Comparison of ENCODE assay signal across 8 mouse cellular contexts in genomic region chr14:25565344-25566088, GRCm38 (mm10).
DNase-seq lines count a peak whose midpoint lies in the region; ATAC-seq and TF ChIP-seq lines count a peak whose summit lies in the region.

No protein-coding gene starts in this region.

- H3K4me3 ChIP-seq in embryonic facial prominence, embryonic 12.5 days: no peak overlapping the region
- H3K4me3 ChIP-seq in heart, adult 2 months: no peak overlapping the region
- H3K4me3 ChIP-seq in kidney, adult 2 months (ENCODE audit: insufficient read depth, low read depth, low read length): no peak overlapping the region
- no peak overlapping the region for H3K4me3 ChIP-seq in limb, embryonic 11.5 days (ENCODE audit: low read depth, low read length)
- H3K4me3 ChIP-seq in midbrain, embryonic 14.5 days (replicated peaks; ENCODE audit: low read depth, low read length): no peak overlapping the region

- peak; percentile 91 for TF ChIP-seq EP300 in heart, adult 2 months (IDR thresholded peaks at IDR 0.05; ENCODE audit: insufficient read depth, low read depth, low read length)

- no peaks in the 10 kb centered on the region for H3K27me3 ChIP-seq in embryonic facial prominence, embryonic 12.5 days
- no peaks in the 10 kb centered on the region for H3K27me3 ChIP-seq in heart, adult 2 months (ENCODE audit: control insufficient read depth, insufficient read depth, low read length)
- no peaks in the 10 kb centered on the region for H3K27me3 ChIP-seq in kidney, adult 2 months (replicated peaks; ENCODE audit: control insufficient read depth, insufficient read depth, low read length)
- no peaks in the 10 kb centered on the region for H3K27me3 ChIP-seq in limb, embryonic 11.5 days (ENCODE audit: control insufficient read depth, insufficient read depth, low read length)
- no peaks in the 10 kb centered on the region for H3K27me3 ChIP-seq in midbrain, embryonic 14.5 days (ENCODE audit: control insufficient read depth, insufficient read depth, low read length)

- intact Hi-C loops in heart, adult 2 months (cut with DNase I): loop anchor here (1.0 to 10.0 kb wide), 8 partner anchors 39 to 788 kb away; no protein-coding TSS in a partner anchor

- no peak overlapping the region for H3K9ac ChIP-seq in embryonic facial prominence, embryonic 12.5 days
- H3K9ac ChIP-seq in heart, adult 2 months (ENCODE audit: low read depth, low read length): no peak overlapping the region
- H3K9ac ChIP-seq in limb, embryonic 11.5 days (ENCODE audit: low read length): no peak overlapping the region
- H3K9ac ChIP-seq in midbrain, embryonic 14.5 days (replicated peaks; ENCODE audit: low read length): no peak overlapping the region

- no peak for TF ChIP-seq POLR2A in heart, adult 2 months (IDR thresholded peaks at IDR 0.05; ENCODE audit: insufficient read depth, low read depth, low read length)
- TF ChIP-seq POLR2A in kidney, adult 2 months (IDR thresholded peaks at IDR 0.05; ENCODE audit: low read depth, low read length): no peak

- peaks cover 42% of the 10 kb centered on the region for H3K4me1 ChIP-seq in embryonic facial prominence, embryonic 12.5 days
- peaks cover 26% of the 10 kb centered on the region for H3K4me1 ChIP-seq in heart, adult 2 months (ENCODE audit: control insufficient read depth, insufficient read depth, low read length)
- H3K4me1 ChIP-seq in kidney, adult 2 months (ENCODE audit: control insufficient read depth, insufficient read depth, low read length): peaks cover 7% of the 10 kb centered on the region
- peaks cover 30% of the 10 kb centered on the region for H3K4me1 ChIP-seq in limb, embryonic 11.5 days (ENCODE audit: control insufficient read depth, insufficient read depth, low read length)
- H3K4me1 ChIP-seq in midbrain, embryonic 14.5 days (ENCODE audit: control insufficient read depth, insufficient read depth, low read length): peaks cover 31% of the 10 kb centered on the region

- H3K27ac ChIP-seq in embryonic facial prominence, embryonic 12.5 days: peak overlapping the region; percentile 74
- peak overlapping the region; percentile 3; the same call in 1 of the 2 replicates for H3K27ac ChIP-seq in heart, adult 2 months
- H3K27ac ChIP-seq in kidney, adult 2 months (ENCODE audit: insufficient read depth, low read depth, low read length): no peak overlapping the region
- no peak overlapping the region for H3K27ac ChIP-seq in limb, embryonic 11.5 days (replicated peaks; ENCODE audit: low read depth, low read length)
- peak overlapping the region; percentile 72 for H3K27ac ChIP-seq in midbrain, embryonic 14.5 days (replicated peaks; ENCODE audit: low read depth, low read length)

- H3K9me3 ChIP-seq in embryonic facial prominence, embryonic 12.5 days: no peaks in the 10 kb centered on the region
- no peaks in the 10 kb centered on the region for H3K9me3 ChIP-seq in limb, embryonic 11.5 days (ENCODE audit: control insufficient read depth, low read length)
- H3K9me3 ChIP-seq in midbrain, embryonic 14.5 days (ENCODE audit: control insufficient read depth, low read length): no peaks in the 10 kb centered on the region

- ATAC-seq in embryonic facial prominence, embryonic 12.5 days (ENCODE audit: insufficient number of reproducible peaks, insufficient read depth, low FRiP score, low TSS enrichment): 0 out of 2 replicates have a peak, but pooled peaks have one; percentile 42
- ATAC-seq in limb, embryonic 11.5 days (ENCODE audit: insufficient number of reproducible peaks, low FRiP score, low TSS enrichment, low read depth): no peak
- ATAC-seq in midbrain, embryonic 14.5 days (ENCODE audit: low FRiP score, low TSS enrichment): peak; percentile 49; the same call in 1 of the 2 replicates

- WGBS in embryonic facial prominence, embryonic 12.5 days: 29% methylated on average over 11 of the region's 11 CpGs
- 11% methylated on average over 11 of the region's 11 CpGs for WGBS in heart, adult 2 months
- WGBS in kidney, adult 2 months: 13% methylated on average over 11 of the region's 11 CpGs
- WGBS in limb, embryonic 11.5 days: 31% methylated on average over 11 of the region's 11 CpGs
- WGBS in midbrain, embryonic 14.5 days: 22% methylated on average over 11 of the region's 11 CpGs

- TF ChIP-seq CTCF in heart, adult 2 months (IDR thresholded peaks at IDR 0.05): peak; percentile 100; the same call in 1 of the 2 replicates
- TF ChIP-seq CTCF in kidney, adult 2 months (conservative IDR thresholded peaks at IDR 0.05; ENCODE audit: insufficient read depth, insufficient read length, low read depth, low read length): peak; percentile 94

- H3K79me2 ChIP-seq in heart, adult 2 months (replicated peaks; ENCODE audit: control insufficient read depth, insufficient read depth, low read length): no peaks in the 10 kb centered on the region; the same call in 1 of the 2 replicates

- H3K4me2 ChIP-seq in embryonic facial prominence, embryonic 12.5 days (replicated peaks): no peak overlapping the region
- no peak overlapping the region for H3K4me2 ChIP-seq in limb, embryonic 11.5 days (ENCODE audit: low read depth, severe bottlenecking)
- H3K4me2 ChIP-seq in midbrain, embryonic 14.5 days (ENCODE audit: low read length): no peak overlapping the region

- peak; percentile 71 for DNase-seq in 3134 (ENCODE audit: extremely low read depth, insufficient read length, low spot score)
- peak; percentile 91 to 94 for DNase-seq in adrenal gland, postnatal 36 days
- peak; percentile 86 to 91 for DNase-seq in heart, adult 2 months
- DNase-seq in kidney, adult 2 months: peak; percentile 92
- DNase-seq in limb, embryonic 11.5 days (ENCODE audit: low spot score): peak; percentile 86
- peak; percentile 89 for DNase-seq in midbrain, embryonic 14.5 days
- peak; percentile 53 for DNase-seq in spleen, adult 12 weeks (ENCODE audit: low spot score)

- 0 out of 2 replicates have a peak, but pooled peaks cover 4% of the 10 kb centered on the region for H3K36me3 ChIP-seq in embryonic facial prominence, embryonic 12.5 days
- peaks cover 3% of the 10 kb centered on the region for H3K36me3 ChIP-seq in heart, adult 2 months (ENCODE audit: control insufficient read depth, insufficient read depth, low read length)
- no peaks in the 10 kb centered on the region for H3K36me3 ChIP-seq in kidney, adult 2 months (ENCODE audit: control insufficient read depth, insufficient read depth, low read length)
- peaks cover 2% of the 10 kb centered on the region; the same call in 1 of the 2 replicates for H3K36me3 ChIP-seq in limb, embryonic 11.5 days (ENCODE audit: control insufficient read depth, insufficient read depth, low read length)
- no peaks in the 10 kb centered on the region for H3K36me3 ChIP-seq in midbrain, embryonic 14.5 days (ENCODE audit: control insufficient read depth, insufficient read depth, low read length)

Comparison
In these comparisons a context has a peak if more than half of its experiments do, and no peak if none do; other contexts are left out.
1. H3K27ac ChIP-seq: peak in embryonic facial prominence, embryonic 12.5 days (single experiment), heart, adult 2 months (single experiment) and midbrain, embryonic 14.5 days (single experiment); none in kidney, adult 2 months (single experiment) and limb, embryonic 11.5 days (single experiment).
2. Peak in every context shown above with its lines, with median percentiles within 50 percentile points of each other: DNase-seq.